Mouse (Mus musculus) kidney, postnatal 36 days (tissue): ENCODE results near the gene Gm49361.

Source experiments
- DNase-seq, 2 experiments: peaks; one replicate each; pipeline ENCODE4 v3.0.0; 2021 to 2022; ENCODE audit warnings: mixed read lengths in 2 of 2

Gm49361 gene

DNA sequence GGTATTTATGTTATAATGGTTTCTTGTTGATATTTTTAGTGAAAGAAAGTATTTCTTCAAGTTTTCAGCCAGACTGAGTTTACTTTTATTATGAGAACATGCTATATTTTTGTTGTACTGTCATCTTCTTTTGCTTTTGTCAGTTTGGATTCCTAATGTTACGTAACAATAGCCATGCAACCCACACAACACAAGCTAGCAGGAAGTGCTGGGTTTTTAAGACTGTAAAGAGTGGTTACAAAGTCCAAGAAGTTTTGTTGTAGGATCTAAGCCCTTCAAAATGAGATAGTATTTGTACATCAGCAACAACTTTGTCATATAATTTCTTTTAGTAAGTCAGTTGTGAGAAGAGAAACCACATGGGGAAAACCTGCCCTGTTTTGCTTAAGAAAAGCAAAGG lies 128.2 kb downstream of the Gm49361 start:
- no peak for DNase-seq

DNA sequence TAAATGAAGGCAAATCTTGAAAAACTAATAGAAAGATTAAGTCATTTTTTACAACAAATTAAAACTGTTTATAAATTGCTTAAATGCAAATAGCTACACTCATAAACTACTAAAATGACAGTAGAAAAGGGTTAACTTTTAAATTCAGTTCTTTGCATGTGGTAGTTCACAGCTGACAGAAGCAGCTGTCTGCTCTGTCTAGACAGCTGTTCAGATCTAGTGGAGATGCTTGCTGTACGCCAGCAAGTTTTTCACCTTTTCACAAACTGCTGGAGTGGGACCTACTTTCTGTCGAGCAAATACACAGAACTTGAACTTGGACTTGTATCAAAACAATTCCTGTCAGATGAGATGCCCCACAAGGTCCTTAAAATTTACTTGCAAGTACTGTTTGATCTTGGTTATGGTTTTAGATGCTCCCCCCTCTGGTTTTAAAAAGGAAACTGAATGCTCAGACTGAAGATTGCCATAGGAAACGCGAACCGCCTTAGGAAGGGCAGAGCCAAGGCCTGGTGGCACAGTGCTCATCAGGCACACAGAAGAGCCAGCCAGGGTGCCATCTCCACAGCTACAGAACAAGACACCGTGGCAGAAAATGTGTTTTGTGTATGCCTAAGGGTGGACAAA lies 129.5 kb downstream of the Gm49361 start:
- DNase-seq, result no peak

DNA sequence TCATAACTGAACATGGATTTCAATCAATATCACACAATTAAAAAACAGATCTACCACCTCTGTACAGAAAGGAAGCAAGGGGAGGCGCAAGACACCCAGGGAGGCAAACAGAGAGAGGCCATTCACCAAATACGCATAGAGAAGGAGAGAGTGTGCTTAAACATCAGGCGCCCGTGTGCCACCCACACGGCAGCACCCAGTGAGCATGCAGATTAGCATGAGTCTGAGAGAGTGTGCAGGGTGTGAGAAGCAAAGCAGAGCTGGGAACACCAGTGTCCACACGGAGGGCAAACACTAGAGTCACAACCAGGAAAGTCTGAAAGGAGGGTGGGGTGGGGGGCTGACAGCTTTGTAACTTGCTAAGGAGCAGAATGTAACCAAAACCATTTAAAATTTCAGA lies 130.1 kb downstream of the Gm49361 start:
- no peak for DNase-seq

DNA sequence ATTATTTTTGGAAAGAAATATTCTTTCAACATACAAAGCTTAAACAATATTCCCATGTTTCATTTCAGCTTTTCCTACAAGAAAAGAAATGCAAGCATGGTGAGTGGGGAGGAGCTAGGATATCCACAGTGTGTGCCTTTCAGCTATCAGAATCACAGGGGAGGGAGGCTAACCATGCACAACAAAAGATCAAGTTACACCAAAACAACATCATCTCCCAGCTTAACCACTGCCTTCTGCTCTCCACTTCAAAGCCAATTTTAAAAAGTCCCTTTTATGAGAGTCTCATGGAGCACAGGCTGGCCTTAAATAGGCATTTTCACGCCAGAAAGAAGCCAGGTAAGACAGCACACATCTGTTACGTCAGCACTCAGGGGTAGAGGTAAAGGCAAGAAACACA lies 134.9 kb downstream of the Gm49361 start:
- no peak for DNase-seq

DNA sequence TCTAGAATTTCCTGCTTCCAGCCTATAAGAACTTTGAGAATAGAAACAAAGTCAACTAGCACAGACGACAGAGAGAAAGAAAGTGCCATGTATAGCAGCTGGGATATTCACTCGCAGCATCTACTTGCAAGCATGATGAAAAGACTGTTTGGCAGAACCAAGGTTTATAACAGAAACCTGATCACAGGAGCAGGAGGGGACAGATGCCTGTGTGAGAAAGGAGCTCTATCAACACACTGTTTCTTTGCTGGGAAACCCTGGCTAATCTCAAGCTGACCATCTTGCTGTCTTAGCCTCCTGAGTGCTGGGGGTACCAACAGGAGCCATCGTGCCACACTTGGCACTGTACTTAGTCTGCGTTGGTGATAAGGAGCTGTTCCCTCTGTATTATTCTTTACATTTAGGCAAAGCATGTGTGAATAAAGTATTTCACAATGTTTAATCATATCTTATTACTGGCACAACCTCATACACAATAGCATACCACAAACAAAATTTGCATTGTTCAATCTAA lies 136.0 kb downstream of the Gm49361 start:
- no peak for DNase-seq

DNA sequence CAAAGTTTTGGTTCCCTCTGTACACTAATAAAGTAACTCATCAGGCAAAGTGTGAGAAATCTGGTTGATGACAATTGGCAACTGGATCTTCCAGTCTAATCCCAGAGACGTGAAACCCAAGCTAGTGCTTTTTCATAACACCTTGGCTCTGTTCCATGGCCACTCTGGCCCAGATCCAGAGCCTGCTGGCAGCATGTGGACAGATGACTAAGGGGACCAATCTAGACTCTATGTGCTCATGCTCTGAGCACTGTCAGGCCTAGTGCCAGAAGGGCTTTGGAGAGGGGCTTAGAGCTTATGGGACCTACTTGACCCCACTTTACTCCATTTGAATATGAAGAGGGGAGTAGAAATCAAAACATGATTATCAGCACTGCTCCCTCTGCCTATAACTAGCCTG lies 138.4 kb downstream of the Gm49361 start:
- peak; percentile 88 to 94 for DNase-seq

DNA sequence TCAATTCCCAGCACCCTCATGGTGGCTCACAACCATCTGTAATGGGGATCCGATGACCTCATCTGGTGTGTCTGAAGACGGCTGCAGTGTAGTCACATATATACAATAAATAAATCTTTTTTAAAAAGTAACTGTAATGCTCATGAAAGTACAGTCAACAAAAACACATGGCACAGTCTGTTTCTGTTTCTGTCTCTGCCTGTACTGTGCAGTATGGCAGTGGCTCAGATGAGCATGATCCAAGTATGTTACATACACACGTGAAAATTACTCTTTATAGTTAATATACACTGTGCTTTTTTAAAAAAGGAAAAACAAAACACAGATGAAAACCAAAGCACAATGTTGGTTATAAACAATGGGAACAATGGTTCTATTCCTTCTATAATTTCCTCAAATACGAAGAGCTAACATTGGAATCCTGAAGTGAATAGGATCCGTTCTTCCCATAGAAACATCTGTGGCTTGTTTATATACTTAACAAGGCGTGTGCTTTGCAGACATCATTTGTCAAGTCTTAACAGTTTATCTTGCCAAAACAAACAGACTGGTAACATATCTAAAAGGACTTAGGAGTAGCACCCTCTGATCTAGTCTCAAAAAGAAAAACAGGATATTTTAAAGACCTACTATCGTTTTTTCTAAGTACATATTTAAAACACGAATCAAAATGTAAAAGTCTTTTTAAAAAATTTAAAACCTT lies 139.1 kb downstream of the Gm49361 start:
- DNase-seq, result no peak

DNA sequence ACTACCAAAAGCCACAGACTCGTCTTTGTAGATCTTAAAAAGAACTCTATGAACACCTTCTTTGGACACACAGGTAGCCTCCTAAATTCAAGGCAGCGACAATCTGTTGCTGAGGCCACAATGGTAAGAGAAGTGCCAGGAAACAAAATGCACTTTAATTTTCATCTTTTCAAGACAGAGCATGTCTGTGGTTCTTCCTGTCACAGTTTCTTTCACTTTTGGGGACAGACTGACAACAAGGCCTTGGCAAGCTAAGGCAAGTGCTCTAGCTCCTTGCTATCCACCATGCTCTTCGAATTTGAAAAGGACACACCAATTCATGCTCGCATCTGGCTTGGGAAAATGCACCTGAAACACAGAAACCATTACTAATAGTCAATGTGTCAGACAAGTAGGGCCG lies 152.6 kb downstream of the Gm49361 start:
- no peak for DNase-seq
